Mouse (Mus musculus): Measurements from ENCODE around the gene Rnf208. TPM values are rescaled to one million over a fixed set of nuclear protein-coding genes. Genes with fewer than 3 reads are reported as not detected.

The Rnf208 gene
- polyA plus RNA-seq, 1 experiment from 2014 or later: 6.6 TPM

DNA sequence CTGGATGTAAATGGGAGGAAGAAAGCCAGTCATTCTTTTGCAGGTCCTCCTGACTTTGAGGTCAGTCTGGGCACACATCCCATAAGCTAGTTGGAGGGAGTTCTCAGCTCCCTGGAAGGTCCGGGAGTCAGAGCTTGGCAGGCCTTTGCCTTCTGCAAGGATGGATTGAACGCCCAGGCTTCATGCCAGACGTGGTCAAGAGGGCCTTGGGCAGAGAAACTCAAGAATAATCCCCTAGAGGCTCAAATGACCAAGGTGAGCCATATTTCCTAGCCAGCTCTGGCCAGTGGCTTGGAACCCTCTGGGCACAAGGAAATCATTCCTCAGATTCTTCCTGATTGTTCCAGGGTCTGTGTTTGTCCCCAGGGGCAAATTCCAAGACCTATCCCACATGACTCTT lies 22.8 kb downstream of the Rnf208 start:
- Histone ChIP-seq H3K27me3 (replicated peaks) (peaks cover 19% of the 10 kb centered on the region), H3K4me2 (peak overlapping the region; percentile 100; the same call in 1 of the 2 replicates), H3K9ac (peak overlapping the region; percentile 34; the same call in 1 of the 2 replicates), H3K4me1 (peaks cover 52% of the 10 kb centered on the region), H3K9me3 (no peaks in the 10 kb centered on the region), H3K4me3 (no peak overlapping the region), H3K36me3 (peaks cover 19% of the 10 kb centered on the region), H3K27ac (replicated peaks) (no peak overlapping the region)
- 66% methylated on average over 3 of the region's 3 CpGs for WGBS
- ATAC-seq (ENCODE audit: extremely low read depth, insufficient number of reproducible peaks, low FRiP score, low TSS enrichment): no peak

DNA sequence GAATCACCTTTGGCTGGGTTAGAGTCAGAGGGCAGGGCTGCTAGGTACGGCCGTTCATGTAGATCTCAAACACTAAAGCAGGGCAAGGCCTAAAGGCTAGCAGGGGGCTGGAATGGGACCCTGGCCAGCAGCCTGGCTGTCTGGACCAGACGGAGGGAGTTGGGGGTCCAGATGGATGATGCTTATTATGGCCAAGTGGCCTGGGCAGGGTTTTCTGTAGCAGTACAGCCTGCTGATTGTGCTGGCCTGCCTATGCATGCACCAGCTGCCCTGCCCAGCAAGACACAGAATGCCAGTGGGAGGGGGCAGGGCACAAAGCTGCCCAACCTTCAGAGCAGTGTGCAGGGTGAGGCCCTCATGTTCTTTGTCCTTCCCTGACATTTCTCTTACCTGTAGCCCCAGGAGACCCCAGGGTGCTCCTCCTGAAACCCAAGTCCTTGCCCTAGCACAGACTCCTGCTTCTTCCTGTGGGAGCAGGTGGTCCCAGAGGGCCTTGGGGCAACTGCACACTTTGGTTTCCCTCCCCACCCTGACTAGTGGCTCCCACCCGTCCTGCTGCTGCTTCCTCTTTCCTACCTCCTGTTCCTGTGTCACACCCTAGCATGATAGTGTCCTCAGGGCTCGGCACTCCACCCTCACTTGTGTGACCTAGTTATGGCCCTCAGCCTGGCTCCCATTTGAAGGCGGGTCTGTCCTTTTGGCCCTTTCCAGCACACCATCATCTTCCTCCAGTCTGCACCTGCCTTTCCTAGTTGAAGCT lies 24.0 kb downstream of the Rnf208 start:
- no peak for ATAC-seq (ENCODE audit: extremely low read depth, insufficient number of reproducible peaks, low FRiP score, low TSS enrichment)
- peak overlapping the region; percentile 16 for H3K4me2 ChIP-seq
- H3K27ac ChIP-seq (replicated peaks): no peak overlapping the region
- peaks cover 59% of the 10 kb centered on the region for H3K4me1 ChIP-seq
- WGBS: 60% methylated on average over 6 of the region's 6 CpGs
- H3K36me3 ChIP-seq: peaks cover 31% of the 10 kb centered on the region
- peak overlapping the region; percentile 44 for H3K9ac ChIP-seq
- H3K27me3 ChIP-seq (replicated peaks): peaks cover 19% of the 10 kb centered on the region
- H3K9me3 ChIP-seq: no peaks in the 10 kb centered on the region
- H3K4me3 ChIP-seq: peak overlapping the region; percentile 4; the same call in 1 of the 2 replicates

DNA sequence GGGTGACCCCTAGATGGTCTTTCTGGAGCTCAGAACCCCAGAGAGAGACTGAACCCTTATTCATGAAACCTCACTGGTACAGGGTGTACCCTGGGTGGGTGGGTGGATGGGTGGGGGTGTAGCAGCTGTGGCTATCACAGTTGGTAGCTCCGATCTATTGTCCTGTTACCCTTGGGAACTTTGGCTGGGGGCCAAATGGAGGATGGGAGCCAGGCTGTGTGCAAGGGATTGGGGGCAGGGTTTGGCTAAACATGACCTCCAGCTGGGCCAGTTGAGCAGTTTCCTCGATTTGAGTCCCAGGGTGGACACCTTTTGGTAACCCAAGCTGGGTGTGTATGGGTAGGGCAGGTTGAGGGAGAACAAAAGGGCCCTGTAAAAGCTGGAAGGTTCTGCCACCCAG lies 24.7 kb downstream of the Rnf208 start:
- Histone ChIP-seq H3K9ac (peak overlapping the region; percentile 44; the same call in 1 of the 2 replicates), H3K4me2 (peak overlapping the region; percentile 16), H3K36me3 (peaks cover 31% of the 10 kb centered on the region), H3K27ac (replicated peaks) (no peak overlapping the region), H3K4me3 (no peak overlapping the region), H3K27me3 (replicated peaks) (peaks cover 19% of the 10 kb centered on the region), H3K9me3 (no peaks in the 10 kb centered on the region), H3K4me1 (peaks cover 65% of the 10 kb centered on the region)
- no peak for ATAC-seq (ENCODE audit: extremely low read depth, insufficient number of reproducible peaks, low FRiP score, low TSS enrichment)
- 30% methylated on average over 2 of the region's 2 CpGs for WGBS

DNA sequence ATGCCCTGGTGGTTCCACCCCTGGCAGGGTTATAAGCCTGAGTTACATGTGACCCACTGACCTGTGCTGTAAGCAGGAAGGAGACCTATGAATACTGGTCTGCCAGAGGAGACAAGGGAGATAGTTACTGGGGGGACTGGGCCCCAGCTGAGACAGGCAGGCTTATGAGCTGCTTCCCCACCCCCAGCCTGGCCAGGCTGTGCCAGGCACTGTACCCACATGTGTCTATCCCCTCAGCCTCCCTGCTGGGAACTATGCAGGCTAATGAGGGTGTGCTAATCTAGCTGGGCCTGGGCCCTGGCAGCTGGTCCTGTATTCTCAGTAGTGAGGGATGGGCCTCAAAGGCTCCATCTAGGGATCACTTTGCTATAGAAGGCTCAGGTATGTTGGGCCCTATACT lies 25.2 kb downstream of the Rnf208 start:
- no peak overlapping the region for H3K27ac ChIP-seq (replicated peaks)
- H3K4me1 ChIP-seq: peaks cover 61% of the 10 kb centered on the region
- no peaks in the 10 kb centered on the region for H3K9me3 ChIP-seq
- H3K4me2 ChIP-seq: no peak overlapping the region
- ATAC-seq (ENCODE audit: extremely low read depth, insufficient number of reproducible peaks, low FRiP score, low TSS enrichment): no peak
- H3K9ac ChIP-seq: no peak overlapping the region
- H3K36me3 ChIP-seq: peaks cover 31% of the 10 kb centered on the region
- H3K4me3 ChIP-seq: no peak overlapping the region
- peaks cover 19% of the 10 kb centered on the region for H3K27me3 ChIP-seq (replicated peaks)

DNA sequence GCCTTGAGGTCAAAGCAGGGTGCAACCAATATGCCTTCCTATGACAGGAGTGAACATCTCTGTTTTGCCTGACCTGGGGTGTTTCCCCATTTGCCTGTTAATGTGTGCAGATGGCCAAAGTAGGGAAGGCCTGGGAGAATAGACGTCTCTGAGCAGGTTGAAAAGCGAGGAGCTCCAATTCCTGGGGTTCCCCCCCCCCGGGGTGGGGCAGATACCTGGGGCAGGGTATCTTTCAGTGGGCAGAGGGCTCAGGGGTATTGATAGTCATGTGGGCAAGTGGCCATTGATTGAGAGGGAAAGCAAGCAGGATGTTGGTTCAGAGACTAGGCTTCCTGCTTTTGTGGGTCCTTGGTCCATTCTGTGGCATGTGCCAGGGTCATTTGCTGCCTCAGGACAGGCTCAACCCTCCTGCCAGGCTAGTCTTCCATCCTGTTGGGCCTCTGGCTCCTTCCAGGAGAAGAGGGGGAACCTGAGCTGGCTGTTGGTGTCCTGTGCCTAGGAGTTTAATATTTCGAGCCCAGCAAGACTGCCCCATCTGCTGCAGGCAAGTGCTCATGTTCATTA lies 25.8 kb downstream of the Rnf208 start:
- Histone ChIP-seq H3K4me2 (no peak overlapping the region), H3K9ac (peak overlapping the region; percentile 3; the same call in 1 of the 2 replicates), H3K36me3 (peaks cover 31% of the 10 kb centered on the region), H3K27ac (replicated peaks) (no peak overlapping the region), H3K4me3 (no peak overlapping the region), H3K9me3 (no peaks in the 10 kb centered on the region), H3K27me3 (replicated peaks) (peaks cover 19% of the 10 kb centered on the region), H3K4me1 (peaks cover 61% of the 10 kb centered on the region)
- WGBS: 69% methylated on average over 4 of the region's 4 CpGs
- ATAC-seq (ENCODE audit: extremely low read depth, insufficient number of reproducible peaks, low FRiP score, low TSS enrichment): no peak

DNA sequence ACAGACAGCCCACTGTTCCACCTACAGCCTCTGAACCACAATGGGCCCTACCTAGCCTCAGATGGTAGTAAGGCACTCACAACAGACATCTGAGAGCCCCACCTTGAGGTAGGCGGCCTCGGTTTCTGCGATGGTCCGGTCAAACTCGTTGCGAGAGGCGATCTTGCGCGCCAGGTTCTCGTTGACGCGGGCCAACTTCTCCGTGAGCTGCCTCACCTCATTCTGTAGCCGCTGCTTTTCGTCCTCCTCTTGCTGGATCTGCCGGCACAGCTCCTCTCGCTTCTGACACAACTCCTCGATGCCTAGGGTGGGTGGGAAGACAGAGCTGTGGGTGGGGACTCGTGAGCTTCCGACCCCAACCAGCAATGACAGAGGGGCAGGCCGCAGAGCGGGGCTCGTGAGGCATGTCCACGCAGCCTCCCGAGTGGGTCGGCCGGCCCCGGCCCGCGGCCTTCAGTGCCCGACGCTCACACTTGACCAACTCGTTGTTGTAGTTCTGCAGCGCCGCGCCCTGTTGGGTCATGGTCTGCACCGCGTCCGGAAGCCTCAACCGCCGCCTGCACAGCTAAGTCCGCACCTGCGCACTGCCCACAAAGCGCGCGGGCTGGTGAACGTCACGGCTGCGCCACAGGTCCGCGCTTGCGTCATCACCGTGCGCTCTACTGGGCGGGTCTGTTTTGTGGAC lies 29.9 kb downstream of the Rnf208 start, which contains the start of the genes Ssna1 and Anapc2:
Ssna1 (minus strand) TSS at position 612 of the 685 bp plus-strand sequence.
Anapc2 (plus strand) TSS at position 652 of the 685 bp plus-strand sequence.
- H3K36me3 ChIP-seq: peaks cover 67% of the 10 kb centered on the region
- H3K4me1 ChIP-seq: peaks cover 35% of the 10 kb centered on the region
- peak; percentile 92 for ATAC-seq (ENCODE audit: extremely low read depth, insufficient number of reproducible peaks, low FRiP score, low TSS enrichment)
- H3K4me2 ChIP-seq: peak within 1 kb of the TSS; percentile 98
- peak within 1 kb of the TSS; percentile 86 for H3K27ac ChIP-seq (replicated peaks)
- H3K27me3 ChIP-seq (replicated peaks): no peaks in the 10 kb centered on the region
- H3K9me3 ChIP-seq: no peaks in the 10 kb centered on the region
- H3K4me3 ChIP-seq: peak within 1 kb of the TSS; percentile 89
- H3K9ac ChIP-seq: peak within 1 kb of the TSS; percentile 94
- whole genome bisulfite sequencing: 0% methylated on average over 55 of the region's 55 CpGs

DNA sequence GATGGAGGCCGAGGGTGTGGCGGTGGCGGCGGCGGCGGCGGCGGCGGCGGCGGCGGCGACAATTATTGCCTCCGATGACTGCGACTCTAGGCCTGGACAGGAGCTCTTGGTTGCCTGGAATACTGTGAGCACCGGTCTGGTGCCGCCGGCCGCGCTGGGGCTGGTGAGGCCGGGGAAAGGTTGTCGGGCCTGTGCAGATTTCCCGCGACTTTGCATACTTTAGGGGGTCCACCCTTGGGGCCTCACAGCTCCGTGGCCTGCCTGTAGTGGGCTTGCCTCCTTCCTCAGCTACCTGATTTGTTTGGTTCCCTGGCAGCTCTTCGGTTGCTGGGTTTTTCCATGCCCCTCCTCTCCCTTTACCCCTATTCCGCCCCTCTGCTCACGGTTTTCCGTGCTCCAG lies 30.5 kb downstream of the Rnf208 start:
- 0% methylated on average over 29 of the region's 29 CpGs for WGBS

DNA sequence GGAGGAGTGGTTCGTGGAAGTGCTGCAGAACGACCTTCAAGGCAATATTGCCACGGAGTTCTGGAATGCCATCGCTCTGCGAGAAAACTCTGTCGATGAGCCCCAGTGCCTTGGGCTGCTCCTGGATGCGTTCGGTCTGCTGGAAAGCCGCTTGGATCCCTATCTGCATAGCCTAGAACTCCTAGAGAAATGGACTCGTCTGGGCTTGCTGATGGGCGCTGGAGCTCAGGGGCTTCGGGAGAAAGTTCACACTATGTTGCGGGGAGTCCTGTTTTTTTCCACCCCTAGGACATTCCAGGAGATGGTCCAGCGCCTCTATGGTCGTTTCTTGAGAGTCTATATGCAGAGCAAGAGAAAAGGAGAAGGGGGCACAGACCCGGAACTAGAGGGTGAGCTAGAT lies 31.0 kb downstream of the Rnf208 start:
- Histone ChIP-seq H3K27ac (replicated peaks) (peak overlapping the region; percentile 74), H3K4me1 (peaks cover 27% of the 10 kb centered on the region), H3K9ac (peak overlapping the region; percentile 94), H3K9me3 (no peaks in the 10 kb centered on the region), H3K36me3 (peaks cover 76% of the 10 kb centered on the region), H3K4me2 (peak overlapping the region; percentile 98), H3K4me3 (peak overlapping the region; percentile 89), H3K27me3 (replicated peaks) (no peaks in the 10 kb centered on the region)
- WGBS: 26% methylated on average over 16 of the region's 16 CpGs
- no peak for ATAC-seq (ENCODE audit: extremely low read depth, insufficient number of reproducible peaks, low FRiP score, low TSS enrichment)

More for the DNA sequence above, 30.5 kb downstream of the Rnf208 start:
- peak overlapping the region; percentile 89 for H3K4me3 ChIP-seq
- H3K4me1 ChIP-seq: peaks cover 30% of the 10 kb centered on the region
- ATAC-seq (ENCODE audit: extremely low read depth, insufficient number of reproducible peaks, low FRiP score, low TSS enrichment): 0 out of 2 replicates have a peak, but pooled peaks have one; percentile 38
- H3K4me2 ChIP-seq: peak overlapping the region; percentile 98
- H3K27me3 ChIP-seq (replicated peaks): no peaks in the 10 kb centered on the region
- peak overlapping the region; percentile 94 for H3K9ac ChIP-seq
- peak overlapping the region; percentile 74 for H3K27ac ChIP-seq (replicated peaks)
- H3K36me3 ChIP-seq: peaks cover 72% of the 10 kb centered on the region
- H3K9me3 ChIP-seq: no peaks in the 10 kb centered on the region

DNA sequence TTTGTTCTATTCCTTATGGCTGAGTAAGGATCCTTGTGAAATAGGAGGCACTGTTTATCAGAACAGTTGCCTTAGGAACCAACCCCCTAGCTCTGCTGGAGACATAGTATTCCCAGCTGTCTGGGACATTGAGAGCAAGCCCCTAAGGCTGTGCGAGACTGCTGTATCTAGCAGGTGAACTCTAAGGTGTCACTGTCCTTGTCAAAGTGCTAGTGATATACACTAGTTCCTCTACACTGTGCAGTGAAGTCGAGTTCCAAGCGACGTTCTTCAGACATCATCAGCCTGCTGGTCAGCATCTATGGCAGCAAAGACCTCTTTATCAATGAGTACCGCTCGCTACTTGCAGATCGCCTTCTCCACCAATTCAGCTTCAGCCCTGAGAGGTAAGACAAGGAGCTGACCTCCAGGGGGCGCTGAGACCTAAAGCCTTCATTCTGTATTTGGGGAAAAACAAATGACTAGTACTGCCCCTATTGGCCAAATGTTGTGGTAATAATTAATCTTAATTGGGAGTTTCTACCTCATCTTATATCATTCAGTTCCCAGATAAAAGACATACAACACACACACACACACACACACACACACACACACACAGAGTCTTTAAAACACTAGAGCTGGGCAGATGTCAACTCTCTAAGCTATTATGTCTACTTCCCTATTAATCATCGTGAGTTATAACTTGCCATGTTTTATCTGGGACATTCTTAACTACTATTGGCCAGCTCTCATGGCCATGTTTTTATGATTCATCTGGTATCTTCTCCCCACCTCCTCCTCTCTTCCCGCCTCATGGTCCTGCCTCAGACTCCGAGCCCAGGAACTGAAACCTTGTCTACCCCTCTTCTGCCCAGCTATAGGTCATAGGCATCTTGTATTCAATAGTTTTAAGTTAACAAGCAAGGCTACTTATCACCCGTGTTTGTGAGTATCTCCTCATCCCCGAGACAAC lies 37.1 kb downstream of the Rnf208 start:
- peaks cover 98% of the 10 kb centered on the region for H3K36me3 ChIP-seq
- 61% methylated on average over 13 of the region's 13 CpGs for WGBS
- ATAC-seq (ENCODE audit: extremely low read depth, insufficient number of reproducible peaks, low FRiP score, low TSS enrichment): no peak

DNA sequence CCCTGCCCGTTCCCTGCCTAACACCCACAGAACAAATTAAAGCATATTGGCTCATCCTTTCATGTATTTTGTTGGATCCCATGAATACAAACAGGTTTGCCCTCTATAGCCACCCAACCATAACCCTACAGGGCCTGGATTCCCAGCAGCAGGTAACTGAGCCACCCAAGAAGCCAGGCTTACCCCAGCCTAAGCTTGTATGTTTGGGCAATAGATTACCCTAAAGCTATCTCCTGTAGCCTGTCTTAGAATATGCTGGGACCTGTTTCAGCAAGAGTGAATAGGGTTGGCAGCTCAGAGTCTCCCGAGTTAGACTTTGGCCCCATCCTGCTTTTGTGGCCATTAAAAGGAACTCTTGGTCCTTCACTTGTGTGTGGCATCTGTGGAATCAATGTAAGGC lies 43.5 kb downstream of the Rnf208 start:
- no peak overlapping the region for H3K9ac ChIP-seq
- peaks cover 57% of the 10 kb centered on the region for H3K36me3 ChIP-seq
- H3K9me3 ChIP-seq: no peaks in the 10 kb centered on the region
- H3K4me2 ChIP-seq: no peak overlapping the region
- no peak overlapping the region for H3K27ac ChIP-seq (replicated peaks)
- H3K4me3 ChIP-seq: no peak overlapping the region
- WGBS: 97% methylated on average over 2 of the region's 2 CpGs
- ATAC-seq (ENCODE audit: extremely low read depth, insufficient number of reproducible peaks, low FRiP score, low TSS enrichment): no peak
- peaks cover 35% of the 10 kb centered on the region for H3K27me3 ChIP-seq (replicated peaks)
- H3K4me1 ChIP-seq: peaks cover 25% of the 10 kb centered on the region

More for the DNA sequence above, 37.1 kb downstream of the Rnf208 start:
- H3K4me3 ChIP-seq: no peak overlapping the region
- H3K27ac ChIP-seq (replicated peaks): no peak overlapping the region
- H3K27me3 ChIP-seq (replicated peaks): no peaks in the 10 kb centered on the region
- peaks cover under 1% of the 10 kb centered on the region; the same call in 1 of the 2 replicates for H3K4me1 ChIP-seq
- no peak overlapping the region for H3K4me2 ChIP-seq
- H3K9me3 ChIP-seq: no peaks in the 10 kb centered on the region
- no peak overlapping the region for H3K9ac ChIP-seq

Data from heart, embryonic 13.5 days (tissue).